Mouse (Mus musculus) kidney, embryonic 15.5 days (tissue): ENCODE measurements at regions not wholly inside any gene's neighbourhood (a gene's known extent, or its start where the extent isn't known, plus 50 kb on each side); places are given as distances from the start of the nearest gene placed in this dataset.

Experiments
- ATAC-seq: fragments of 200-750 bp; cut with Nextera tagmentation; replicated peaks from 2 replicates; pipeline ENCODE4 v1.8.0; 2017; ENCODE audit warnings: moderate TSS enrichment; ENCODE audit not compliant: low FRiP score
- H3K27ac ChIP-seq: fragments of 300-500 bp; sonication (generic); 2 replicates; pipeline ENCODE4 v1.5.1; 2015; ENCODE audit warnings: mild to moderate bottlenecking, inconsistent platforms
- H3K27me3 ChIP-seq: fragments of 300-500 bp; sonication (generic); 2 replicates; pipeline ENCODE4 v1.6.1; 2015; ENCODE audit warnings: inconsistent platforms
- H3K36me3 ChIP-seq: fragments of 300-500 bp; sonication (generic); 2 replicates; pipeline ENCODE4 v1.6.1; 2015; ENCODE audit warnings: inconsistent platforms
- H3K4me1 ChIP-seq: fragments of 300-500 bp; sonication (generic); 2 replicates; pipeline ENCODE4 v1.6.1; 2015; ENCODE audit warnings: inconsistent platforms
- H3K4me2 ChIP-seq: fragments of 300-500 bp; sonication (generic); 2 replicates; pipeline ENCODE4 v1.6.1; 2015; ENCODE audit warnings: moderate library complexity, mild to moderate bottlenecking, inconsistent platforms
- H3K4me3 ChIP-seq: fragments of 300-500 bp; sonication (generic); replicated peaks from 2 replicates; pipeline ENCODE4 v1.5.1; 2015; ENCODE audit warnings: mild to moderate bottlenecking, inconsistent platforms
- H3K9ac ChIP-seq: fragments of 300-500 bp; sonication (generic); 2 replicates; pipeline ENCODE4 v1.6.1; 2015; ENCODE audit warnings: mild to moderate bottlenecking, inconsistent platforms
- H3K9me3 ChIP-seq: fragments of 300-500 bp; sonication (generic); replicated peaks from 2 replicates; pipeline ENCODE4 v1.6.1; 2016; ENCODE audit warnings: inconsistent platforms
- WGBS: fragments of 180-500 bp; shearing (Covaris S2); methylation state at CpG from one replicate; pipeline ENCODE4 v1.1.7; 2015; ENCODE audit warnings: mixed read lengths; 5-methylcytosine and 5-hydroxymethylcytosine counted together

GRCm38 (mm10) chr6:31165011-31165410 is 206.1 kb upstream of the Klf14 start:
- H3K9ac ChIP-seq = no peak overlapping the region
- no peak overlapping the region for H3K27ac ChIP-seq
- 65% methylated on average over 6 of the region's 6 CpGs for WGBS
- no peak for ATAC-seq
- no peaks in the 10 kb centered on the region for H3K9me3 ChIP-seq
- H3K27me3 ChIP-seq = peaks cover 15% of the 10 kb centered on the region; the same call in 1 of the 2 replicates
- H3K4me2 ChIP-seq = no peak overlapping the region
- peaks cover under 1% of the 10 kb centered on the region; the same call in 1 of the 2 replicates for H3K4me1 ChIP-seq
- H3K4me3 ChIP-seq = no peak overlapping the region
- no peaks in the 10 kb centered on the region for H3K36me3 ChIP-seq

DNA sequence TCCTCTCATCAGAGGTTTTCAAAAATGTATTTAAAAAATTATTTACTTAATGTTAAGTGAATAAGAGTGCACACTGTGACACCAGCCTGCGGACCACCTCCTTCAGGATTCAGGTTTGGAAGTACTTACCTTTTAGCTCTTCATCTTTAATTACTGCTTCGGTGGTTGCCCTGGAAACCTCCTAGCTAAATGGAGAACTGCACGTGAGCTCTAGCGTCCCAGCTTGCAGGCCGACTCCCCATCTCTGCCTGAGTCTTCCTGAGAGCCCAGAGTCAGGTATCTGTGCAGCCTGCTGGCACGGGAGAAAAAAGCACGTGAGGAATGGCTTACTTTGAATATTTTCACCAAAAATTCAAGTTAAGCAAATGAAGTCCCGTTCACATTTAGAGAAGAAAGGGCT is 207.5 kb upstream of the Klf14 start:
- WGBS = 63% methylated on average over 8 of the region's 8 CpGs
- no peak for ATAC-seq
- H3K27me3 ChIP-seq = peaks cover 7% of the 10 kb centered on the region; the same call in 1 of the 2 replicates
- H3K4me3 ChIP-seq = no peak overlapping the region
- no peaks in the 10 kb centered on the region for H3K4me1 ChIP-seq
- H3K27ac ChIP-seq = no peak overlapping the region
- no peaks in the 10 kb centered on the region for H3K9me3 ChIP-seq
- no peak overlapping the region for H3K4me2 ChIP-seq
- H3K9ac ChIP-seq = no peak overlapping the region
- H3K36me3 ChIP-seq = no peaks in the 10 kb centered on the region

DNA sequence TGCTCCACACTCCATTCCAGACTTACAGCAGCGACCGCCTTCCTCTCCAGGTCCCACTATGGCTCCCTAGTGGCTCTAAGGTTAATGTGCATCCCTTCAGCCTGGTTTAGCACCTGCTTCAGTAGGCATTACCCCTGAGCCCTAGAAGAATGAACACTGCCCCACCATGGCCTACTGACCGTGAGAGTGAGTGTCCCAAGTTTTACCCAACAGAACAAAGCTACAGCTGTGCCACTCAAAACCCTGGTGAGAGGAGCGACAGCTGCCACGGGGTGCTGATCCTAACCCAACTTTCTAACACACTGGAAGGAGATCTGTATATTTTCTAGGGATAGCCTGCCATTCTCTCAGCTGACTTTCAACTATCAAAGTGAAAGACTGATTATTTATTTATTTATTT is 208.9 kb upstream of the Klf14 start:
- no peak overlapping the region for H3K27ac ChIP-seq
- H3K4me1 ChIP-seq = no peaks in the 10 kb centered on the region
- no peak overlapping the region for H3K4me2 ChIP-seq
- H3K4me3 ChIP-seq = no peak overlapping the region
- WGBS = 85% methylated on average over 5 of the region's 5 CpGs
- H3K9ac ChIP-seq = no peak overlapping the region
- H3K27me3 ChIP-seq = no peaks in the 10 kb centered on the region
- no peaks in the 10 kb centered on the region for H3K9me3 ChIP-seq
- no peak for ATAC-seq
- H3K36me3 ChIP-seq = no peaks in the 10 kb centered on the region

DNA sequence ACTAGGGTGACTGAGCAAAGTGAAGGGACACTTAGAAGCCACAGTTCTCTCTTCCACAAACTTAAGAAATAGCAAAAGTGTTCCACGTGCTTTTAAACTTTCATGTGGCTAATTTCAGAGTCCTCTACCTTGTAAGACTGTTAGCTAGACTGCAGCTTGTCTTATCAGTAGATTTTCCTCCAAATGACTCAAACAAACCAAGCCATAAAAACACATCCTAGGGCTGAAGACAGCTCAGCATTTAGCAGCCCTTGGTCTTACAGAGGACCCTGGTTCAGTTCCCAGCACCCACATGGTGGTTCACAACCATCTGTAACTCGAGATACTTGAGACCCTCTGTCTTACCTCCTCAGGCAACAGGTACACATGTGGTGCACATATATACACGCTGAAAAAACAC is 209.9 kb upstream of the Klf14 start:
- no peaks in the 10 kb centered on the region for H3K4me1 ChIP-seq
- H3K4me3 ChIP-seq = no peak overlapping the region
- ATAC-seq = no peak
- H3K27me3 ChIP-seq = no peaks in the 10 kb centered on the region
- H3K27ac ChIP-seq = no peak overlapping the region
- no peak overlapping the region for H3K4me2 ChIP-seq
- no peaks in the 10 kb centered on the region for H3K9me3 ChIP-seq
- no peak overlapping the region for H3K9ac ChIP-seq
- H3K36me3 ChIP-seq = no peaks in the 10 kb centered on the region
- WGBS = 84% methylated on average over 3 of the region's 3 CpGs

- Histone ChIP-seq H3K4me1 (no peaks in the 10 kb centered on the region), H3K9ac (no peak overlapping the region), H3K4me3 (no peak overlapping the region), H3K27ac (no peak overlapping the region), H3K36me3 (no peaks in the 10 kb centered on the region), H3K9me3 (no peaks in the 10 kb centered on the region), H3K27me3 (no peaks in the 10 kb centered on the region), H3K4me2 (no peak overlapping the region)
- 78% methylated on average over 9 of the region's 9 CpGs for WGBS
- ATAC-seq = no peak
These were observed 210.5 kb upstream of the Klf14 start for GRCm38 (mm10) chr6:31169343-31169742.

GRCm38 (mm10) chr6:31169868-31170600 is 211.2 kb upstream of the Klf14 start:
- H3K4me2 ChIP-seq = no peak overlapping the region
- no peaks in the 10 kb centered on the region for H3K9me3 ChIP-seq
- ATAC-seq = no peak
- H3K9ac ChIP-seq = no peak overlapping the region
- H3K27ac ChIP-seq = no peak overlapping the region
- no peaks in the 10 kb centered on the region for H3K27me3 ChIP-seq
- WGBS = 43% methylated on average over 9 of the region's 9 CpGs
- H3K36me3 ChIP-seq = no peaks in the 10 kb centered on the region
- no peaks in the 10 kb centered on the region for H3K4me1 ChIP-seq
- no peak overlapping the region for H3K4me3 ChIP-seq

GRCm38 (mm10) chr6:31171831-31172569 is 213.1 kb upstream of the Klf14 start:
- 88% methylated on average over 10 of the region's 10 CpGs for WGBS

DNA sequence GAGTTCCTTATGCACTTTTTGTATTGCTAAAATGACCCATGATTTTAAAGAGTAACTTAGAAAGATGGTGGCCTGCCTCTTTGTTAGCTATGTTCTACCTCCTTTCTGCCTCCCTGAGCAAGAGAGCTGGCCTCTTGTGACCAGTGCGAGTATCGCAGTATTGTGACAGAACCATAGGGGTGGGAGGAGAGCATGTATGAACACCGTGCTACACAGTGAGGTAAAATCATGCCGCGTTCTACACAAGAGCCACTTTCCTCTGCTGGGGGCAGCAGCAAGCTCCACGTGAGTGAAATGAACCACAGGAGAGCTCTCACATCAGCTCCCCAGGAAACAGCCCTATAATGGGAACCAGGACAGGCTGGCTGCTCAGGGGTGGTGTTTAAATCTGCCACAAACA is 216.9 kb upstream of the Klf14 start:
- no peaks in the 10 kb centered on the region for H3K4me1 ChIP-seq
- no peaks in the 10 kb centered on the region for H3K9me3 ChIP-seq
- H3K27ac ChIP-seq = no peak overlapping the region
- no peak overlapping the region for H3K4me3 ChIP-seq
- no peak overlapping the region for H3K9ac ChIP-seq
- no peak overlapping the region for H3K4me2 ChIP-seq
- ATAC-seq = no peak
- H3K27me3 ChIP-seq = no peaks in the 10 kb centered on the region
- H3K36me3 ChIP-seq = no peaks in the 10 kb centered on the region
- WGBS = 80% methylated on average over 6 of the region's 6 CpGs

More at GRCm38 (mm10) chr6:31171831-31172569, 213.1 kb upstream of the Klf14 start:
- no peaks in the 10 kb centered on the region for H3K27me3 ChIP-seq
- no peak for ATAC-seq
- no peaks in the 10 kb centered on the region for H3K9me3 ChIP-seq
- H3K4me3 ChIP-seq = no peak overlapping the region
- H3K4me1 ChIP-seq = no peaks in the 10 kb centered on the region
- H3K27ac ChIP-seq = no peak overlapping the region
- no peak overlapping the region for H3K9ac ChIP-seq
- no peaks in the 10 kb centered on the region for H3K36me3 ChIP-seq
- H3K4me2 ChIP-seq = no peak overlapping the region

DNA sequence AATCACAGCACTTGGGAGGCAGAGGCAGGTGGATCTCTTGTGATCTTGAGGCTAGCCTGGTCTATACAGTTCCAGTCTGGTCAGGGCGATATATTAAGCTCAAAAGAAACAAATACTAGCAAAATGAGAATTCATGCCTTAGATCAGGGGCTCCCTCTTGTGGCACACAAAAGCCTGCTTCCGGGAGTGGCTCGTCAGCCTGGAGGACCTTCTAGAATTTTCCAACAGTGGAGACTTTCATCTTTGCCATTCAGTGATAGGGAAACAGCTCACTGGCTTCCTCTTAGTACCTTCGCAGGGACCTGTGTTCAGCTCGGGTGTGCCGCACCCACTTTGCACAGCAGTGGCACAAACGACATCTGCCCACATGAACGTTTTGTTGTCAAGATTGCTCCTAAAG is 217.5 kb upstream of the Klf14 start:
- H3K9me3 ChIP-seq = no peaks in the 10 kb centered on the region
- H3K4me3 ChIP-seq = no peak overlapping the region
- H3K27ac ChIP-seq = no peak overlapping the region
- no peaks in the 10 kb centered on the region for H3K4me1 ChIP-seq
- WGBS = 79% methylated on average over 8 of the region's 8 CpGs
- no peak overlapping the region for H3K9ac ChIP-seq
- no peak for ATAC-seq
- no peaks in the 10 kb centered on the region for H3K36me3 ChIP-seq
- H3K27me3 ChIP-seq = no peaks in the 10 kb centered on the region
- H3K4me2 ChIP-seq = no peak overlapping the region

DNA sequence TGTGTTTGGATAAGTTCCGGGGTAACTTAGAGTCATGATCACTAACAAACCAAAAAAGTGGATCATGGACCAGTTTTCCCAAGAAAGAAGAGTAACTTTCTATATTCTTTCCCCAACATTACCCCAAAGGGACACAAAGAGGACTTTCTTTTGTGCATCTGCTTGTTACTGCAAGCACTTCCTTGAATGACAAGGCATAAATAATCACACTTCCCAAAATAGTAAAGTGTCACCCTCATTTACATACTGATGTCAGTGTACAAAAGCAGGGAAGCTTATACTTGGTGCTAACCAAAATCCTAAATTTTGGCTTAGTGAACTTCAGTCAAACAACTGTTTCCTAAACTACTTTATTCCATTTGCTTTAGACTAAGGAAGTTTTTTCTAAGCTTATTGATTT is 218.0 kb upstream of the Klf14 start:
- Histone ChIP-seq H3K4me2 (no peak overlapping the region), H3K9ac (no peak overlapping the region), H3K4me1 (no peaks in the 10 kb centered on the region), H3K27ac (no peak overlapping the region), H3K4me3 (no peak overlapping the region), H3K36me3 (no peaks in the 10 kb centered on the region), H3K9me3 (no peaks in the 10 kb centered on the region), H3K27me3 (no peaks in the 10 kb centered on the region)
- 81% methylated on average over 1 of the region's 1 CpGs for WGBS
- ATAC-seq = no peak

DNA sequence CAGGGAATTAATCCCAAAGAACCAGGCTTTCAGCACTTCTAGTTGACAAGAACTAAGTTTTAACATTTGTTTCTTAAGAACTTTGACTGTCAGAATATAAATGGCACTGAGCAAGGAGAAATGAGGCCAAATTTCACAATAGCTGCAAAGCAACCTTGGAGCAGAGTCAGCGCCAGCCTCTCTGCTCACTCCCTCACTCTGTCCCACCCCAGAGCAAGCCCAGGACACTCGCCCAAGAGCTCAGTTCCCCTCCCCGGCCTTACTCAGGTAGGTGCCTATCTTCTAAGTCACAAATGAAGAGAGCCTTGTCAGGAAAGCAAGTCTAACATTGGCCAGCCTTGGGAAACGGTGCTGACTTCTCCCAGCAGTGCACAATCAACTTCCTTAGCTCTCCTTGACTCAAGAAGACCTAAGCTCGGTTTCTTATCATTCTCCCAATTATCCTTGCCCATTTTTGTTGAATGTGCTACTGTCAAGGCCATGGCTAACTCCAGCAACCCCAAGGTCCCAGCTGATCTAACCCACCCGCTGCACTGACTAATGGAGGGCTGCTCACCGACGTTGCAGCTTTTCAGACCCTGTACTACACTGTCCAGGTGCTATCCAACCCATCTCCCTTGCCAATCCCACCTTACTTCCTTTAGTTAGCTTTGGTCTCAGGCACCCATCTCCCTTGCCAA is 219.5 kb upstream of the Klf14 start:
- no peaks in the 10 kb centered on the region for H3K4me1 ChIP-seq

GRCm38 (mm10) chr6:31182284-31182683 is 216.3 kb upstream of the Mkln1 start:
- no peaks in the 10 kb centered on the region for H3K4me1 ChIP-seq
- no peaks in the 10 kb centered on the region for H3K9me3 ChIP-seq
- no peaks in the 10 kb centered on the region for H3K36me3 ChIP-seq
- ATAC-seq = no peak
- H3K27ac ChIP-seq = no peak overlapping the region
- no peak overlapping the region for H3K4me2 ChIP-seq
- WGBS = 71% methylated on average over 6 of the region's 6 CpGs
- H3K4me3 ChIP-seq = no peak overlapping the region
- H3K9ac ChIP-seq = no peak overlapping the region
- H3K27me3 ChIP-seq = 0 out of 2 replicates have a peak, but pooled peaks cover 3% of the 10 kb centered on the region

More for the DNA sequence above, 219.5 kb upstream of the Klf14 start:
- no peak overlapping the region for H3K9ac ChIP-seq
- H3K36me3 ChIP-seq = no peaks in the 10 kb centered on the region
- no peaks in the 10 kb centered on the region for H3K9me3 ChIP-seq
- 0 out of 2 replicates have a peak, but pooled peaks cover 3% of the 10 kb centered on the region for H3K27me3 ChIP-seq
- H3K4me3 ChIP-seq = no peak overlapping the region
- no peak for ATAC-seq
- H3K4me2 ChIP-seq = no peak overlapping the region
- 83% methylated on average over 8 of the region's 8 CpGs for WGBS
- no peak overlapping the region for H3K27ac ChIP-seq
